Mouse (Mus musculus): ENCODE data around the gene Mef2d. TPM values are rescaled to one million over a fixed set of nuclear protein-coding genes. Genes with fewer than 3 reads are reported as not detected.

Mef2d gene
- total RNA-seq (2023): 100 to 1,000 TPM; 186 to 217 TPM

DNA sequence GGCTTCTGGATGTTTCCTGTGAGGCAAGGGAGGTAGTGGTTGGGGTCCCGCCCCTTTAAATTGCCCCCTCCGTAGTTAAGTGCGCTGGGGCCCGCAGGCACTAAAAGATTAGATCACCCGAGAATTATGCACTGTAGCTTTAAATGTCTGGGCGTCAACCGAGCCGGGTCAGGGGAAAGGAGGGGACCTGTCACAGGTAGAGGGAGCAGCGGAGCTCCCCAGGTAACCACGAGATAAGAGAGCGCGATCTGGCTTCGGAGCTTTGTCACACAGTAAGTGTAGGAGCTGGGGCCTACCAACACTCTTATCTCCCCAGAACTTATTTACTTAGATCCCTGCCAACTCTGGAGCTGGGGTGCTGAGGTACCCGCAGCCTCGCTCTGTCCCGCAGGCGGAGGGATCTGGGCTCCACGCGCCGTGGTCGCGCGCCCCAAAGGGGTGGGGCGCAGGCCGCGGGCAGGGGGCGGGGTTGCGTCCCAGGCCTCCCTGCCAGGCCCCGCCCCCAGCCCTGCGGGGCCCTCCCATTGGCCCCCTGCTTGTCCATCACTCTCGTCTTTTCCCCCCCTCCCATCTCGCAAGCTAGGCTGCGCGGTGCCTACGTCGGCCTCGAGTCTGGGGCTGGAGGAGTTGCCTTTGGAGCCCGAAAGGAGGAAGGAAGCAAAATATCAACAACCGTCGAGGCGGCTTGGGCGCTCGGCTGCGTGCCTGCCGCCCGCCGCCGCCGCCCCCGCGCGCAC is at the start of gene Mef2d:
Gene Mef2d (plus strand): TSS at position 586 of the 737 bp plus-strand sequence.

Other genes with a start within 250 kb of the Mef2d start
- 10 to 100 TPM; 88.9 to 90.8 TPM for gene Hdgf, start 236.1 kb upstream of the Mef2d start, total RNA-seq (2023)
- 10 to 100 TPM; 91.3 to 92.4 TPM for gene Mrpl24, start 222.9 kb upstream of the Mef2d start, total RNA-seq (2023)
- 10 to 100 TPM; 37.4 to 39.6 TPM for gene Isg20l2, start 212.1 kb upstream of the Mef2d start, total RNA-seq (2023)
- gene Rrnad1, start 211.7 kb upstream of the Mef2d start, total RNA-seq (2023): 10 to 100 TPM; 16.2 to 17.6 TPM
- gene Crabp2, start 193.7 kb upstream of the Mef2d start, total RNA-seq (2023): 1 to 10 TPM in 1 of 2 experiments, under 1 TPM in 1; 0.88 to 2.1 TPM
- under 1 TPM; 0.16 to 0.18 TPM for gene Nes, start 171.3 kb upstream of the Mef2d start, total RNA-seq (2023)
- gene Bcan, start 142.1 kb upstream of the Mef2d start, total RNA-seq (2023): not detected
- not detected for gene Hapln2, start 114.8 kb upstream of the Mef2d start, total RNA-seq (2023)
- gene Gpatch4, start 99.3 kb upstream of the Mef2d start, total RNA-seq (2023): 1 to 10 TPM; 4.7 to 4.8 TPM
- 10 to 100 TPM; 30.1 to 38.1 TPM for gene Naxe, start 83.9 kb upstream of the Mef2d start, total RNA-seq (2023)
- not detected for gene Ttc24, start 64.1 kb upstream of the Mef2d start, total RNA-seq (2023)
- gene Iqgap3, start 60.4 kb upstream of the Mef2d start, total RNA-seq (2023): under 1 TPM; 0.68 to 0.91 TPM
- gene Rhbg, start 112.3 kb downstream of the Mef2d start, total RNA-seq (2023): not detected
- not detected for gene Gm38392, start 144.8 kb downstream of the Mef2d start, total RNA-seq (2023)
- gene Tsacc, start 154.6 kb downstream of the Mef2d start, total RNA-seq (2023): 1 to 10 TPM; 2.0 to 4.0 TPM
- 10 to 100 TPM; 84.3 to 89.1 TPM for gene Cct3, start 154.7 kb downstream of the Mef2d start, total RNA-seq (2023)
- 100 to 1,000 TPM; 149 to 189 TPM for gene Glmp, start 182.7 kb downstream of the Mef2d start, total RNA-seq (2023)
- gene Tmem79, start 193.8 kb downstream of the Mef2d start, total RNA-seq (2023): 1 to 10 TPM; 1.6 to 1.8 TPM
- gene Smg5, start 193.9 kb downstream of the Mef2d start, total RNA-seq (2023): 10 to 100 TPM; 50.9 to 65.4 TPM
- gene Paqr6, start 222.2 kb downstream of the Mef2d start, total RNA-seq (2023): 1 to 10 TPM in 1 of 2 experiments, under 1 TPM in 1; 0.52 to 1.2 TPM
- gene Bglap3, start 230.4 kb downstream of the Mef2d start, total RNA-seq (2023): not detected
- not detected for gene Bglap2, start 236.3 kb downstream of the Mef2d start, total RNA-seq (2023)
- not detected for gene Bglap, start 242.1 kb downstream of the Mef2d start, total RNA-seq (2023)

Data from monocyte, adult 59 days (primary cell).